8 mouse cellular contexts compared by ENCODE assay signal in the genomic region with DNA sequence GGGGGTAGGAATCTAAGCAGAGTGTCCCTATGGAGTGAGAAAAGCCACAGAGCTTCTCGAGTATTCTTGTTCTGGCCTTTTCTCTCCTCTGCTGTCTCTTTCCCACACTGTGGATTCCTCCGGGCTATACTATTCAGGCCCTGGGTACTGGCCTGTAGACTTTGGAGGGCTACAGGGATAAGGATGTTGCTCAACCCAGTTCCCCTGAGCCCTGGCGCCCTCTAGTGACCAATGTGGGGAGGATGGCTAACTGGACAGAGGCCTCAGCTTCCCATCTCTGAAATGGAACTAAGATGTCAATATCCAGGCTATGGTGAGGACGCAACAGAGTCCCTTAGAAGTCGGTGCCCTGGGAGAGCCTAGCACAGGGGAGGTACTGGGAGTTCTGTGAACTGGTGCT. TPM values are rescaled to one million over a fixed set of nuclear protein-coding genes. Genes with fewer than 3 reads are reported as not detected.
A peak's percentile ranks its signal among the peaks of the same experiment; 100 is the strongest.
DNase-seq lines count a peak whose midpoint lies in the region; ATAC-seq and TF ChIP-seq lines count a peak whose summit lies in the region.

No protein-coding gene starts in this region.

- WGBS in intestine, embryonic 14.5 days: 36% methylated on average over 5 of the region's 5 CpGs
- WGBS in intestine, embryonic 15.5 days: 38% methylated on average over 5 of the region's 5 CpGs
- 35% methylated on average over 5 of the region's 5 CpGs for WGBS in midbrain, postnatal 0 days

- H3K4me2 ChIP-seq in intestine, embryonic 14.5 days (ENCODE audit: low read length): no peak overlapping the region
- no peak overlapping the region for H3K4me2 ChIP-seq in intestine, embryonic 15.5 days (replicated peaks)
- no peak overlapping the region; the same call in 1 of the 2 replicates for H3K4me2 ChIP-seq in CH12.LX (ENCODE audit: insufficient read depth, low read depth, poor library complexity, severe bottlenecking)
- no peak overlapping the region for H3K4me2 ChIP-seq in midbrain, postnatal 0 days (ENCODE audit: low read depth, low read length, poor library complexity, severe bottlenecking)

- no peak overlapping the region for H3K4me3 ChIP-seq in intestine, embryonic 14.5 days (ENCODE audit: low read depth, low read length)
- no peak overlapping the region for H3K4me3 ChIP-seq in intestine, embryonic 15.5 days (replicated peaks)
- H3K4me3 ChIP-seq in CH12.LX (replicated peaks in 1 of 3; ENCODE audit: low read depth in 2 of 3, low read length in 2 of 3, poor library complexity in 1 of 3): no peak overlapping the region
- no peak overlapping the region for H3K4me3 ChIP-seq in midbrain, postnatal 0 days (ENCODE audit: low read depth, low read length)

- H3K79me2 ChIP-seq in CH12.LX (replicated peaks; ENCODE audit: control insufficient read depth, extremely low read depth, insufficient read depth, poor library complexity, severe bottlenecking): no peaks in the 10 kb centered on the region

- 0 out of 2 replicates have a peak, but pooled peaks cover 8% of the 10 kb centered on the region for H3K27me3 ChIP-seq in intestine, embryonic 14.5 days (replicated peaks; ENCODE audit: control insufficient read depth, insufficient read depth, low read length)
- H3K27me3 ChIP-seq in intestine, embryonic 15.5 days (replicated peaks): peaks cover 13% of the 10 kb centered on the region; the same call in 1 of the 2 replicates
- H3K27me3 ChIP-seq in CH12.LX (replicated peaks): peaks cover 38% of the 10 kb centered on the region
- no peaks in the 10 kb centered on the region for H3K27me3 ChIP-seq in midbrain, postnatal 0 days (ENCODE audit: insufficient read depth, low read length)

- no peak overlapping the region for H3K27ac ChIP-seq in intestine, embryonic 14.5 days (ENCODE audit: low read depth)
- H3K27ac ChIP-seq in intestine, embryonic 15.5 days: no peak overlapping the region
- H3K27ac ChIP-seq in CH12.LX (ENCODE audit: insufficient read depth, low read depth): no peak overlapping the region
- H3K27ac ChIP-seq in midbrain, postnatal 0 days (ENCODE audit: low read depth, low read length): no peak overlapping the region

- TF ChIP-seq EP300 in CH12.LX (IDR thresholded peaks at IDR 0.05; ENCODE audit: low read length): 0 out of 2 replicates have a peak, but pooled peaks have one; percentile 20

- in situ Hi-C loops in CH12.LX (cut with MboI; ENCODE audit: low pct_ligation_motif_present, low pct_unique_long_range_greater_than_20kb, low sequenced_read_pairs): no loop called here

- TF ChIP-seq POLR2A in CH12.LX (IDR thresholded peaks at IDR 0.05; ENCODE audit: low read depth, low read length): no peak

- dilution Hi-C loops in CH12.LX (cut with MboI; ENCODE audit: extremely low pct_ligation_motif_present, extremely low pct_unique_long_range_greater_than_20kb, low sequenced_read_pairs): no loop called here

- H3K4me1 ChIP-seq in intestine, embryonic 14.5 days (replicated peaks; ENCODE audit: control insufficient read depth, insufficient read depth, low read length): no peaks in the 10 kb centered on the region; the same call in 1 of the 2 replicates
- H3K4me1 ChIP-seq in intestine, embryonic 15.5 days (replicated peaks): 0 out of 2 replicates have a peak, but pooled peaks cover 2% of the 10 kb centered on the region
- peaks cover 4 to 53% of the 10 kb centered on the region in 2 experiments for H3K4me1 ChIP-seq in CH12.LX (ENCODE audit: control insufficient read depth in 1 of 2, insufficient read depth in 2 of 2)
- H3K4me1 ChIP-seq in midbrain, postnatal 0 days (ENCODE audit: insufficient read depth, low read length): no peaks in the 10 kb centered on the region

- TF ChIP-seq RAD21 in CH12.LX (IDR thresholded peaks at IDR 0.05; ENCODE audit: low read depth, low read length): peak; percentile 91

- H3K9ac ChIP-seq in intestine, embryonic 14.5 days (ENCODE audit: low read length): no peak overlapping the region
- no peak overlapping the region for H3K9ac ChIP-seq in intestine, embryonic 15.5 days
- H3K9ac ChIP-seq in CH12.LX (ENCODE audit: insufficient read depth, low read depth): no peak overlapping the region
- H3K9ac ChIP-seq in midbrain, postnatal 0 days (replicated peaks; ENCODE audit: low read length, poor library complexity, severe bottlenecking): no peak overlapping the region

- peak; percentile 77 to 93 for TF ChIP-seq CTCF in CH12.LX (conservative IDR thresholded peaks at IDR 0.05 in 1 of 2, IDR thresholded peaks at IDR 0.05 in 1 of 2; ENCODE audit: low read depth in 2 of 2, low read length in 2 of 2)
- TF ChIP-seq CTCF in midbrain, postnatal 0 days (IDR thresholded peaks at IDR 0.05): peak; percentile 68

- no peaks in the 10 kb centered on the region for H3K36me3 ChIP-seq in intestine, embryonic 14.5 days (ENCODE audit: control insufficient read depth, insufficient read depth, low read length)
- no peaks in the 10 kb centered on the region for H3K36me3 ChIP-seq in intestine, embryonic 15.5 days
- no peaks in the 10 kb centered on the region for H3K36me3 ChIP-seq in CH12.LX (replicated peaks in 1 of 2; ENCODE audit: control insufficient read depth in 1 of 2, insufficient read depth in 1 of 2, low read length in 1 of 2)
- H3K36me3 ChIP-seq in midbrain, postnatal 0 days (ENCODE audit: insufficient read depth, low read length): no peaks in the 10 kb centered on the region

- 0 out of 2 replicates have a peak, but pooled peaks have one; percentile 31 for ATAC-seq in intestine, embryonic 14.5 days (replicated peaks; ENCODE audit: low FRiP score, low TSS enrichment, low read depth)
- no peak for ATAC-seq in intestine, embryonic 15.5 days
- no peak for ATAC-seq in midbrain, postnatal 0 days (ENCODE audit: low FRiP score)

- no peaks in the 10 kb centered on the region for H3K9me3 ChIP-seq in intestine, embryonic 14.5 days (ENCODE audit: control insufficient read depth, low read length)
- H3K9me3 ChIP-seq in intestine, embryonic 15.5 days: no peaks in the 10 kb centered on the region
- H3K9me3 ChIP-seq in CH12.LX (replicated peaks; ENCODE audit: low read length): no peaks in the 10 kb centered on the region
- H3K9me3 ChIP-seq in midbrain, postnatal 0 days (ENCODE audit: low read length): no peaks in the 10 kb centered on the region

- DNase-seq in intestine, embryonic 14.5 days (ENCODE audit: low spot score): no peak
- peak; percentile 87 for DNase-seq in CH12.LX (ENCODE audit: extremely low read depth)
- DNase-seq in adrenal gland, postnatal 36 days: peak; percentile 83 to 84
- DNase-seq in fibroblast of lung, adult 2 months (ENCODE audit: low read depth): peak; percentile 53
- peak; percentile 81 for DNase-seq in kidney, postnatal 10 days
- DNase-seq in midbrain, postnatal 0 days (ENCODE audit: low spot score): no peak
- DNase-seq in ovary, postnatal 14 days (ENCODE audit: low spot score): no peak

TF ChIP-seq in CH12.LX, 34 proteins besides CTCF, POLR2A, EP300 and RAD21 (continues in another document):
- TF ChIP-seq ZMIZ1 (IDR thresholded peaks at IDR 0.05; ENCODE audit: low read depth, low read length) (no peak), POLR2AphosphoS2 (IDR thresholded peaks at IDR 0.05; ENCODE audit: low read depth, low read length) (no peak), NELFE (IDR thresholded peaks at IDR 0.05; ENCODE audit: low read depth, low read length) (0 out of 2 replicates have a peak, but pooled peaks have one; percentile 23), RCOR1 (conservative IDR thresholded peaks at IDR 0.05; ENCODE audit: low read depth, low read length) (0 out of 2 replicates have a peak, but pooled peaks have one; percentile 53), JUND (conservative IDR thresholded peaks at IDR 0.05; ENCODE audit: low read depth, low read length) (0 out of 2 replicates have a peak, but pooled peaks have one; percentile 12)

RNA-seq across cellular contexts. Expression of gene Foxs1, which starts 0.6 kb away (rescaled TPM):
- 2.2 and 2.5 TPM in 2 replicates for polyA plus RNA-seq in intestine, embryonic 14.5 days (2014; fragmentation: Nextera tagmentation; extraction: Ambion mirVana)
- polyA plus RNA-seq in intestine, embryonic 15.5 days (2015; fragmentation: Nextera tagmentation; extraction: Ambion mirVana): 3.1 and 3.9 TPM in 2 replicates
- 6.1 and 7.1 TPM in 2 replicates for total RNA-seq in CH12.LX (2012; rRNA removed)
- 7.8 and 9.1 TPM in 2 replicates for total RNA-seq in CH12.LX (2014; rRNA removed)
- 7.6 and 9.5 TPM in 2 replicates for polyA plus RNA-seq in CH12.LX (2012; ENCODE audit: insufficient read length, low read depth)
- 1 to 10 TPM; 2.7 to 2.8 TPM for total RNA-seq in adrenal gland, postnatal 36 days (2021)
- 4.0 and 6.8 TPM in 2 replicates for total RNA-seq in midbrain, postnatal 0 days (2014; rRNA removed)
- polyA plus RNA-seq in midbrain, postnatal 0 days (2015; fragmentation: Nextera tagmentation; extraction: Ambion mirVana): 2.4 and 3.3 TPM in 2 replicates

RNA-seq across cellular contexts. Expression of gene Dusp15, which starts 17.9 kb away (rescaled TPM):
- polyA plus RNA-seq in intestine, embryonic 14.5 days (2014; fragmentation: Nextera tagmentation; extraction: Ambion mirVana): 0.09 and 0.11 TPM in 2 replicates
- 0.14 and 0.36 TPM in 2 replicates for polyA plus RNA-seq in intestine, embryonic 15.5 days (2015; fragmentation: Nextera tagmentation; extraction: Ambion mirVana)
- 0.08 TPM in 1 of 2 replicates, not detected in the other for total RNA-seq in CH12.LX (2012; rRNA removed)
- not detected in 2 replicates for total RNA-seq in CH12.LX (2014; rRNA removed)
- polyA plus RNA-seq in CH12.LX (2012; ENCODE audit: insufficient read length, low read depth): 0.13 and 0.16 TPM in 2 replicates
- 1 to 10 TPM in 1 of 2 experiments, under 1 TPM in 1; 0.99 to 2.1 TPM for total RNA-seq in adrenal gland, postnatal 36 days (2021)
- 44.9 and 47.1 TPM in 2 replicates for total RNA-seq in midbrain, postnatal 0 days (2014; rRNA removed)
- 24.6 and 25.2 TPM in 2 replicates for polyA plus RNA-seq in midbrain, postnatal 0 days (2015; fragmentation: Nextera tagmentation; extraction: Ambion mirVana)

RNA-seq across cellular contexts. Expression of gene Mylk2, which starts 22.5 kb away (rescaled TPM):
- polyA plus RNA-seq in intestine, embryonic 14.5 days (2014; fragmentation: Nextera tagmentation; extraction: Ambion mirVana): 0.09 TPM in 1 of 2 replicates, not detected in the other
- 0.06 TPM in 1 of 2 replicates, not detected in the other for polyA plus RNA-seq in intestine, embryonic 15.5 days (2015; fragmentation: Nextera tagmentation; extraction: Ambion mirVana)
- 0.47 and 0.97 TPM in 2 replicates for total RNA-seq in CH12.LX (2012; rRNA removed)
- total RNA-seq in CH12.LX (2014; rRNA removed): 1.3 TPM in 2 replicates
- polyA plus RNA-seq in CH12.LX (2012; ENCODE audit: insufficient read length, low read depth): 2.4 TPM in 2 replicates
- not detected for total RNA-seq in adrenal gland, postnatal 36 days (2021)
- total RNA-seq in midbrain, postnatal 0 days (2014; rRNA removed): 0.16 TPM in 1 of 2 replicates, not detected in the other
- 0.05 TPM in 1 of 2 replicates, not detected in the other for polyA plus RNA-seq in midbrain, postnatal 0 days (2015; fragmentation: Nextera tagmentation; extraction: Ambion mirVana)

RNA-seq across cellular contexts. Expression of gene Ttll9, which starts 28.7 kb away (rescaled TPM):
- polyA plus RNA-seq in intestine, embryonic 14.5 days (2014; fragmentation: Nextera tagmentation; extraction: Ambion mirVana): 0.26 and 0.35 TPM in 2 replicates
- polyA plus RNA-seq in intestine, embryonic 15.5 days (2015; fragmentation: Nextera tagmentation; extraction: Ambion mirVana): 0.18 TPM in 1 of 2 replicates, not detected in the other
- 1.4 and 1.7 TPM in 2 replicates for total RNA-seq in CH12.LX (2012; rRNA removed)
- 1.5 and 1.6 TPM in 2 replicates for total RNA-seq in CH12.LX (2014; rRNA removed)
- 1.7 and 1.9 TPM in 2 replicates for polyA plus RNA-seq in CH12.LX (2012; ENCODE audit: insufficient read length, low read depth)
- total RNA-seq in adrenal gland, postnatal 36 days (2021): under 1 TPM; 0.30 to 0.50 TPM
- 4.9 and 7.8 TPM in 2 replicates for total RNA-seq in midbrain, postnatal 0 days (2014; rRNA removed)
- polyA plus RNA-seq in midbrain, postnatal 0 days (2015; fragmentation: Nextera tagmentation; extraction: Ambion mirVana): 7.6 and 7.9 TPM in 2 replicates

Comparison
In these comparisons a context has a peak if more than half of its experiments do, and no peak if none do; other contexts are left out.
1. DNase-seq: peak in CH12.LX (single experiment), adrenal gland, postnatal 36 days (2 of 2), fibroblast of lung, adult 2 months (single experiment) and kidney, postnatal 10 days (single experiment); none in intestine, embryonic 14.5 days (single experiment), midbrain, postnatal 0 days (single experiment) and ovary, postnatal 14 days (single experiment).
2. RNA of gene Dusp15, which starts 17.9 kb away (polyA plus RNA-seq): 24.6 to 25.2 TPM in midbrain, postnatal 0 days; 0.14 to 0.36 TPM in intestine, embryonic 15.5 days, 0.13 to 0.16 TPM in CH12.LX and 0.09 to 0.11 TPM in intestine, embryonic 14.5 days; every median in the first group is over 10 times any median in the second.